Mouse (Mus musculus): ENCODE results near the gene Galntl6. TPM values are rescaled to one million over a fixed set of nuclear protein-coding genes. Genes with fewer than 3 reads are reported as not detected.
A peak's percentile ranks its signal among the peaks of the same experiment; 100 is the strongest.

The Galntl6 gene
- polyA plus RNA-seq, 1 experiment from 2014 or later, result 0.91 TPM

DNA sequence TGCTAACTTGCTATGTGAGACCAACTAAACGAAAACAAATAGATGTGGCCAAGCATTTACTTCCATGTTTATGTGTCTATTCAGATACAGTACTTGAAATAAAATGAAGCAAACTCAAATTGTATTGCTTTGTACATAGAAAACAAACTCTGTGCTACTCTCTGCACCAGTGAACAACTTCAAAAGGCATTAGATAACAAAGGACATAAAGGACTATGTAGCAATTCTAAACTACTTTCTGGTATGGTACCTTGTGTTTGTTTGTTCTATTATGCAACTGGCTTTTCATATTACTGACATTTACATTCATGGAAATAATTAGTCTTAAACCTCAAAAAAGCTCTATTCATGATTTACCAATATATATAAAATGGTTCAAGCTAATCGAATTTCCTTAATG, 344.4 kb downstream of the Galntl6 start:
- 51% methylated on average over 2 of the region's 2 CpGs for WGBS
- H3K4me2 ChIP-seq (ENCODE audit: low read depth, low read length, severe bottlenecking), result no peak overlapping the region
- no peaks in the 10 kb centered on the region for H3K4me1 ChIP-seq (replicated peaks; ENCODE audit: control insufficient read depth, insufficient read depth, low read length)
- H3K27me3 ChIP-seq (ENCODE audit: control insufficient read depth, insufficient read depth, low read length), result no peaks in the 10 kb centered on the region
- no peak overlapping the region for H3K9ac ChIP-seq (ENCODE audit: low read length)
- no peak for DNase-seq (ENCODE audit: low spot score)
- no peak overlapping the region for H3K4me3 ChIP-seq (ENCODE audit: low read depth, low read length)
- H3K36me3 ChIP-seq (ENCODE audit: control insufficient read depth, insufficient read depth, low read length), result no peaks in the 10 kb centered on the region
- ATAC-seq (replicated peaks; ENCODE audit: low FRiP score), result no peak
- H3K9me3 ChIP-seq (ENCODE audit: control insufficient read depth, low read length), result no peaks in the 10 kb centered on the region
- no peak overlapping the region for H3K27ac ChIP-seq (ENCODE audit: low read depth, low read length)

DNA sequence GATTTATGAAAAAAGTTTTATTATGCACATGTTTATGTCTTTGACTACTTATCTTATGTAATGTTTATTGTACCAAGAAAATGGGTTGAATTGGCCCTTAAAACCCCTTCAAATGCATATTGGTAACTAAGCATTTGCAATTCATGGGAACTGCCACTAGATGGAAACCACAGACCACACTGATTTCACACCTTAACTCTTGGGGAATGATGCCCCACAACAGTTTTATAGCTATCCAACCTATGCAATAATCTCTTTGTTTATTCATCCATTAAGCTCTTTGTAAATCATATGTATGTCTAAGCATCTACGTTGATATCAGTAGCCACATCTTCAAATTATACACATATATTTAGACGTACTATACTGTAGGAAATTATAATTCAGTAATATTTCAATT, 346.3 kb downstream of the Galntl6 start:
- Histone ChIP-seq H3K4me3 (ENCODE audit: low read depth, low read length) (no peak overlapping the region), H3K27me3 (ENCODE audit: control insufficient read depth, insufficient read depth, low read length) (no peaks in the 10 kb centered on the region), H3K9me3 (ENCODE audit: control insufficient read depth, low read length) (no peaks in the 10 kb centered on the region), H3K27ac (ENCODE audit: low read depth, low read length) (no peak overlapping the region), H3K4me1 (replicated peaks; ENCODE audit: control insufficient read depth, insufficient read depth, low read length) (no peaks in the 10 kb centered on the region), H3K4me2 (ENCODE audit: low read depth, low read length, severe bottlenecking) (no peak overlapping the region), H3K9ac (ENCODE audit: low read length) (no peak overlapping the region), H3K36me3 (ENCODE audit: control insufficient read depth, insufficient read depth, low read length) (no peaks in the 10 kb centered on the region)
- WGBS, result 59% methylated on average over 2 of the region's 2 CpGs
- ATAC-seq (replicated peaks; ENCODE audit: low FRiP score) (peak; percentile 51; the same call in 1 of the 2 replicates), DNase-seq (ENCODE audit: low spot score) (no peak)

DNA sequence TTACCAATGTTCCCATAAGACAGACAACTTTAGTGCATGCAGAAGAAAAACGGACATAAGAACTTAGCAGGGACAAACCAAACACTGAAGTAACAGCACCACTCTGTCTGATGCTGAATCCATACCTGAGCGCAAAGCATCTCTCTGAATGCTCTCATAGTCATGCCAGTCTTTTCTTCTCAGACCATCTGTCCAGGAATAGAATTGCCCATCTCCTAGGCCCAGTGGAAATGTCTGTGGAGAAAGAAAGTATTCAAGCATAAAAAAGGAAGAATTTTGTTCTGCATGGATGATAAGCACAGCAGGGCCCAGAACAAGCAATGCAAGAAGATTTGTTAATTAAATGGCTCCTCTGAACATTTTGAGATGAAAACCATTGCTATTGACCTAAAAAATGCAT, 376.7 kb downstream of the Galntl6 start:
- no peak overlapping the region for H3K27ac ChIP-seq (ENCODE audit: low read depth, low read length)
- H3K4me2 ChIP-seq (ENCODE audit: low read depth, low read length, severe bottlenecking), result no peak overlapping the region
- H3K4me1 ChIP-seq (replicated peaks; ENCODE audit: control insufficient read depth, insufficient read depth, low read length), result no peaks in the 10 kb centered on the region
- H3K4me3 ChIP-seq (ENCODE audit: low read depth, low read length), result no peak overlapping the region
- 85% methylated on average over 2 of the region's 2 CpGs for WGBS
- no peak for DNase-seq (ENCODE audit: low spot score)
- H3K36me3 ChIP-seq (ENCODE audit: control insufficient read depth, insufficient read depth, low read length), result no peaks in the 10 kb centered on the region
- no peaks in the 10 kb centered on the region for H3K9me3 ChIP-seq (ENCODE audit: control insufficient read depth, low read length)
- no peak overlapping the region for H3K9ac ChIP-seq (ENCODE audit: low read length)
- H3K27me3 ChIP-seq (ENCODE audit: control insufficient read depth, insufficient read depth, low read length), result no peaks in the 10 kb centered on the region
- no peak for ATAC-seq (replicated peaks; ENCODE audit: low FRiP score)

DNA sequence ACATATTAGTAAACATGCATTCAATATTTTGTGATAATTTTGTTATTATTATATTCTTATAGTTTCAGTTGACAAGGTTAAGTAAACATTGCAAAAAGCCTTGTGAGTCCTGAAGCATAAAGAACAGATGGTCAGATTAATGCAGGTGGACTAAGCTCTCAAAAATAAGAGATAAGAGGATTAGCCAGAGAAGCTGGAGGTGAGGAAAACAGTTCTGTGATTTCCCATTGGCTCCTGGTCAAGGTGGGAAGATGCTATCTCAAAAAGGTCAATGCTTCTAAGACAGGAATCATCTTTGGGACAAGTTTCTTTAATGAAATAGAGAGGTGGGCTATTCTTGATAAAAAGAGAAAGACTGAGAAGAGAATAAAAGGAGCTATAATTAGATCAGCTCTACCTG, 377.8 kb downstream of the Galntl6 start:
- H3K27me3 ChIP-seq (ENCODE audit: control insufficient read depth, insufficient read depth, low read length), result no peaks in the 10 kb centered on the region
- no peak overlapping the region for H3K9ac ChIP-seq (ENCODE audit: low read length)
- H3K4me2 ChIP-seq (ENCODE audit: low read depth, low read length, severe bottlenecking), result no peak overlapping the region
- H3K4me3 ChIP-seq (ENCODE audit: low read depth, low read length), result no peak overlapping the region
- no peak for DNase-seq (ENCODE audit: low spot score)
- no peak overlapping the region for H3K27ac ChIP-seq (ENCODE audit: low read depth, low read length)
- H3K36me3 ChIP-seq (ENCODE audit: control insufficient read depth, insufficient read depth, low read length), result no peaks in the 10 kb centered on the region
- H3K4me1 ChIP-seq (replicated peaks; ENCODE audit: control insufficient read depth, insufficient read depth, low read length), result no peaks in the 10 kb centered on the region
- no peak for ATAC-seq (replicated peaks; ENCODE audit: low FRiP score)
- no peaks in the 10 kb centered on the region for H3K9me3 ChIP-seq (ENCODE audit: control insufficient read depth, low read length)

- Histone ChIP-seq H3K9ac (ENCODE audit: low read length) (no peak overlapping the region), H3K9me3 (ENCODE audit: control insufficient read depth, low read length) (no peaks in the 10 kb centered on the region), H3K4me3 (ENCODE audit: low read depth, low read length) (no peak overlapping the region), H3K27me3 (ENCODE audit: control insufficient read depth, insufficient read depth, low read length) (no peaks in the 10 kb centered on the region), H3K4me1 (replicated peaks; ENCODE audit: control insufficient read depth, insufficient read depth, low read length) (no peaks in the 10 kb centered on the region), H3K27ac (ENCODE audit: low read depth, low read length) (no peak overlapping the region), H3K36me3 (ENCODE audit: control insufficient read depth, insufficient read depth, low read length) (no peaks in the 10 kb centered on the region), H3K4me2 (ENCODE audit: low read depth, low read length, severe bottlenecking) (no peak overlapping the region)
- DNase-seq (ENCODE audit: low spot score) (no peak), ATAC-seq (replicated peaks; ENCODE audit: low FRiP score) (no peak)
- 35% methylated on average over 1 of the region's 1 CpGs for WGBS
Observed at GRCm38 (mm10) chr8:58523443-58523842, 389.0 kb downstream of the Galntl6 start.

DNA sequence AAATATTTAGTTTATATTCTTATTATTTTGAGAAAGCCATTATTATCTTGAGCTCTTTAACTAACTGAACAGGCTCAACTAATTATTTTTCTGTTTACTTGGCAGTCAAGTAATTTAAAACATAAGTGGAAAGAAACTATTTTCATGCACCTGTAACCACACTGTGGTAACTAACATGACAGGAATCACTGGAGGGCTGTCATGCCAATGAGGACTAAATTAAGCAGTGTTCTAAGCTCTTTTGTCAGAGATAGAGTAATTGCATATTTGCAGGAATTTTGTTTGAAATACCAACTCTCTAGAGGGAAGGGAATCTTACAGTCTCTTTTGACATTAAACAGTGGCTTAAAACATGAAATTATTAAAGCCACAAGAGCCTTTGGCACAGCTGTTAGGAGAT, 390.5 kb downstream of the Galntl6 start:
- DNase-seq (ENCODE audit: low spot score), result no peak
- no peaks in the 10 kb centered on the region for H3K36me3 ChIP-seq (ENCODE audit: control insufficient read depth, insufficient read depth, low read length)
- no peak for ATAC-seq (replicated peaks; ENCODE audit: low FRiP score)

DNA sequence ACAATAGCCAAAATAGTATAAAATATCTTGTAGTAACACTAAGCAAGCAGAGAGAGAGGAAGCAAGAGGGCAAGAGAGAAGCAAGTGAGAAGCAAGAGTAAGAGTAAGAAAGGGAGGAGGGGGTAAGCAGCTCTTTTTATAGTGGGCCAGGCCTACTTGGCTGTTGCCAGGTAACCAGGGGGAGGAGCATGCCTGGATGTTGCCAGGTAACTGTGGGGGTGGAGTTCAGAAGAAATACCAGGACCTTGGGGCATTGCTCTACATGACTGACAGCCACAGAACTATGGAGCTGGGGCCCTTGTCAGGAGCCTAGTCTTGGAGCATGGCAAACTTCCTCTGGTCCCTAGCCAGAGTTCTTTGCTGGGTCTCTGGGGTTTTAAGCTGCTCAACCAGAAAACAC, 401.9 kb downstream of the Galntl6 start:
- no peaks in the 10 kb centered on the region for H3K9me3 ChIP-seq (ENCODE audit: control insufficient read depth, low read length)
- H3K27me3 ChIP-seq (ENCODE audit: control insufficient read depth, insufficient read depth, low read length), result no peaks in the 10 kb centered on the region
- H3K4me2 ChIP-seq (ENCODE audit: low read depth, low read length, severe bottlenecking), result no peak overlapping the region
- no peak overlapping the region for H3K4me3 ChIP-seq (ENCODE audit: low read depth, low read length)
- no peak overlapping the region for H3K27ac ChIP-seq (ENCODE audit: low read depth, low read length)
- DNase-seq (ENCODE audit: low spot score) (no peak), ATAC-seq (replicated peaks; ENCODE audit: low FRiP score) (no peak)
- no peaks in the 10 kb centered on the region for H3K4me1 ChIP-seq (replicated peaks; ENCODE audit: control insufficient read depth, insufficient read depth, low read length)
- H3K36me3 ChIP-seq (ENCODE audit: control insufficient read depth, insufficient read depth, low read length), result no peaks in the 10 kb centered on the region
- H3K9ac ChIP-seq (ENCODE audit: low read length), result no peak overlapping the region

More for the DNA sequence above, 390.5 kb downstream of the Galntl6 start:
- H3K27me3 ChIP-seq (ENCODE audit: control insufficient read depth, insufficient read depth, low read length), result no peaks in the 10 kb centered on the region
- no peak overlapping the region for H3K9ac ChIP-seq (ENCODE audit: low read length)
- H3K4me2 ChIP-seq (ENCODE audit: low read depth, low read length, severe bottlenecking), result no peak overlapping the region
- no peaks in the 10 kb centered on the region for H3K9me3 ChIP-seq (ENCODE audit: control insufficient read depth, low read length)
- no peaks in the 10 kb centered on the region for H3K4me1 ChIP-seq (replicated peaks; ENCODE audit: control insufficient read depth, insufficient read depth, low read length)
- no peak overlapping the region for H3K4me3 ChIP-seq (ENCODE audit: low read depth, low read length)
- H3K27ac ChIP-seq (ENCODE audit: low read depth, low read length), result no peak overlapping the region

DNA sequence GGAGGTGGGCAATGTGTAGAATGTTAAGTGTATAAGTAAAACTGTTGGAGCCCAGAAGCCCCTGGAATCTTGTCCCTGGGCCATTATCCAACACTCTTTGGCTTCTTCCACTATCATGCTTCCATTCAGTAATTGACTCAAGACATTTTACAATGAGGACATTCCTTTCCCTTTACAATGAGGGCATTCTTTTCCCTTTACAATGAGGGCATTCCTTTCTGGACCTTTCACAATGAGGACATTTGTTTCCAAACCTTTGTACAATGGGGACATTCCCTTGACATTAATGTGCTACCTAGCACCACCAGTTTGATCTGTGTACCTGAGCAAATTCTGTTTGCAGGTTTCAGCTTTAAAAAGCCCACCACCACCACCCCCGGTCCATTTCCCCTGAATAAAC, 403.4 kb downstream of the Galntl6 start:
- no peaks in the 10 kb centered on the region for H3K9me3 ChIP-seq (ENCODE audit: control insufficient read depth, low read length)
- H3K9ac ChIP-seq (ENCODE audit: low read length), result no peak overlapping the region
- no peaks in the 10 kb centered on the region for H3K4me1 ChIP-seq (replicated peaks; ENCODE audit: control insufficient read depth, insufficient read depth, low read length)
- H3K36me3 ChIP-seq (ENCODE audit: control insufficient read depth, insufficient read depth, low read length), result no peaks in the 10 kb centered on the region
- 61% methylated on average over 1 of the region's 1 CpGs for WGBS
- no peak overlapping the region for H3K4me3 ChIP-seq (ENCODE audit: low read depth, low read length)
- no peak overlapping the region for H3K4me2 ChIP-seq (ENCODE audit: low read depth, low read length, severe bottlenecking)
- ATAC-seq (replicated peaks; ENCODE audit: low FRiP score), result no peak
- no peak overlapping the region for H3K27ac ChIP-seq (ENCODE audit: low read depth, low read length)
- no peaks in the 10 kb centered on the region for H3K27me3 ChIP-seq (ENCODE audit: control insufficient read depth, insufficient read depth, low read length)
- DNase-seq (ENCODE audit: low spot score), result no peak

- H3K4me3 ChIP-seq (ENCODE audit: low read depth, low read length), result no peak overlapping the region
- no peaks in the 10 kb centered on the region for H3K27me3 ChIP-seq (ENCODE audit: control insufficient read depth, insufficient read depth, low read length)
- no peaks in the 10 kb centered on the region for H3K9me3 ChIP-seq (ENCODE audit: control insufficient read depth, low read length)
- ATAC-seq (replicated peaks; ENCODE audit: low FRiP score) (no peak), DNase-seq (ENCODE audit: low spot score) (no peak)
- H3K36me3 ChIP-seq (ENCODE audit: control insufficient read depth, insufficient read depth, low read length), result no peaks in the 10 kb centered on the region
- H3K4me2 ChIP-seq (ENCODE audit: low read depth, low read length, severe bottlenecking), result no peak overlapping the region
- no peak overlapping the region for H3K9ac ChIP-seq (ENCODE audit: low read length)
- 80% methylated on average over 4 of the region's 4 CpGs for WGBS
- H3K27ac ChIP-seq (ENCODE audit: low read depth, low read length), result no peak overlapping the region
- H3K4me1 ChIP-seq (replicated peaks; ENCODE audit: control insufficient read depth, insufficient read depth, low read length), result no peaks in the 10 kb centered on the region
Observed at GRCm38 (mm10) chr8:58487099-58487498, 425.3 kb downstream of the Galntl6 start.

Measured in forebrain, embryonic 11.5 days (tissue).